Mouse (Mus musculus): Measurements from ENCODE around the gene Snrnp35.

DNA sequence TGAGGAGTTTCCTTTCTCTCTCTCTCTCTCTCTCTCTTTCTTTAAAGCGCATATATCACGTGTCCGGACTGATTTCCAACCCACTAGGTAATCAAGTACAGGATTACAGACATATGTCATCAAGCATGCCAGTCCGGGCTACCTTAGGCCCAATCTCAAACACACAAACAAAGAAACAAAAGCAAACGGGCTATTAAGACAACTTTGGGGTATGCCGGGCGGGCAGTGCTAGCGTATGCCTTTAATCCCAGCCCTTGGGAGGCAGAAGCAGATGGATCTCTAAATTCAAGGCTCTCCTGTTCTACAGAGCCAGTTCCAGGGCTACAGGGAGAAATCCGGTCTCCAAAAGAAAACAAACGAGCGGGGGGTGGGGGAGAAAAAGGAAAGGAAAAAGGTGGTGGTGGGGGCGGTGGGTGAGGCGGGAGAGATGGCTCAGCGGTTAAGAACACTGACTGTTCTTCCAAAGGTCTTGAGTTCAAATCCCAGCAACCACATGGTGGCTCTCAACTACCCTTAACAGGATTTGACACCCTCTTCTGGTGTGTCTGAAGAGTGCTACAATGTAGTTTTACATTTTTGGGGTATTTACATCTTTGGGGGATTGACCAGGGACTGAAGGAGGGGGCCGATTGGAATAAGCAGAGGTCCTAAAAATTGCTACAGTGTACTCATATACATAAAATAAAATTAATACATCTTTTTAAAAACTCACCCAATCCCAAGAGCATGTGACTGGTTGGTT, 892 bp downstream of the Snrnp35 start:
- TF ChIP-seq CTCF (IDR thresholded peaks at IDR 0.05; ENCODE audit: low read depth, low read length) (no peak), POLR2A (IDR thresholded peaks at IDR 0.05; ENCODE audit: extremely low read depth, insufficient read depth, low read length) (no peak)
